Mouse (Mus musculus): ENCODE measurements at regions not wholly inside any gene's neighbourhood (a gene's known extent, or its start where the extent isn't known, plus 50 kb on each side); places are given as distances from the start of the nearest gene placed in this dataset.

DNA sequence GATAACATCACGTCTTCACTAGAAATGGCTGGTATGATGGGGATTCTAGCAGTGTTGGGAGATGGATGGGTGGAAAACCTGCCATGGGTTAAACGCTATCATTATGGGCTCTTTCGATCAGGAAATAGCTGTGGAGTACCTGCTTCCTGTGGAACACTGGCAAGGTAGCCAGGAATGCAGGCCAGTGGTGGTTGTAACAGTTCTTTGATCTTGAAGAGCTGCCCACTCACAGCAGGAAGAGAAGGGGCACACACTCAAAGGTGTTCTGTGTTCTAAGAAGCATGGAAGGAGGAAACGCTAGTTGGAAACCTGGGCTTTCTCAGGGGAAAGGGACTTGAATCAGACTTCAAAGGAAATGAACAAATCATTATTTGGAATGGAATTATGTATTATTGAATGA lies 141.6 kb upstream of the Fstl4 start:
- intact Hi-C loops (cut with DNase I) = no loop called here

DNA sequence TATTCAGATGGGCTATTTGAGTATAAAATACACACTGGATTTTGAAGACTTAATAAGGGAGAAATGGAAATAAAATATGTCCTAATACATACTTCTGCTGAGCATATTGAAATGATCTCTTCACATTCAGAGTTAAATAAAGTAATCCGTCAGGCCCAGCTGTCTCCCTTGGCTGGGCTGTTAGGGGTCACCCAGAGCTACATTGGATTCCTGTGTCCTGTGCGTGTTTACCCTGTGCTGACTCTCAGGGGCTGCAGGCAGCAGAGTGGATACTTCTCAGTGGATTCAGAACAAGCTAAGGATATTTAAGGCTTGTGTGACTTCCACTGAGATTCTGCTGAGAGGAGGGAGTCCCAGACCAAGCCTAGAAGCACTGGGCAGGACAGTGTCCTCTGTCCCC lies 135.6 kb upstream of the Fstl4 start:
- intact Hi-C loops (cut with DNase I) = no loop called here

DNA sequence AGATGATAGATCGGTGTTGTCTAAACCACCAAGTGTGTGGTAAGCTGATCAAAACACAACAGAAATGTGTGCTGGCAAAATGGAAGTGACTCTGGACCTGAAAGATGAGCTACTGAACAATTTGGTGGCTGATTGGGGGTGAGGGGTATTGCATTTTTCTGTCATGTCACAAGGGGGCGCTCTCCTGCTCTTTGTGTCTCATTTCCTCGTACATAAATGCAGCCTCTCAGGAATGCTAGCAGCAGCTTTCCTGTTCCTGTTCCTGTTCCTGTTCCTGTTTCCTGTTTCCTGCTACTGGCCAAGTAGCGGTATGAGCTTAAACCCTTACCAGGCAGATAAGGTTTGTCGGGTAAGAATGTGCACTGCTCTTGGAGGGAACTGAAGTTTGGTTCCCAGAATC lies 134.7 kb upstream of the Fstl4 start:
- intact Hi-C loops (cut with DNase I) = loop anchor here (5.0 kb wide), 2 partner anchors 107 to 207 kb away; no protein-coding TSS in a partner anchor

DNA sequence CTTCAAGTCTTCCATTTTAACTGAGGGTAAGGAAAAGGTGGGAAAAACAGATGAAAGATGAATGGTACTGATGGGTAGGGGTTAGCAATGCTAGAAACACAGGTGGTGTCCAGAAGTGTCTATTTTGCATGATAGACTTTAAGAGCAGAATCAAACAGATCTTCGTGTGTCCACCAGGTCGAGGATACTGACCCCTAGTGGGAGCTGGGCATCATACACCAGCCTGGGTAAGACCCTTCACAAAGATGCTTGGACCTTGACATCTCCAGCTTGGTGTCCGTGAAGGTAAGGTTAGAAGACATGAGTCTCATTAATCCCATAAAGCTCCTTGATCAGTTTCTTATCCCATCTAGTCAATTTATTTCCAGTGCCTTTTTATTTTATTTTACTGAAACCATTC lies 132.9 kb upstream of the Fstl4 start:
- intact Hi-C loops (cut with DNase I) = loop anchor here (5.0 kb wide), 2 partner anchors 109 to 209 kb away; no protein-coding TSS in a partner anchor

DNA sequence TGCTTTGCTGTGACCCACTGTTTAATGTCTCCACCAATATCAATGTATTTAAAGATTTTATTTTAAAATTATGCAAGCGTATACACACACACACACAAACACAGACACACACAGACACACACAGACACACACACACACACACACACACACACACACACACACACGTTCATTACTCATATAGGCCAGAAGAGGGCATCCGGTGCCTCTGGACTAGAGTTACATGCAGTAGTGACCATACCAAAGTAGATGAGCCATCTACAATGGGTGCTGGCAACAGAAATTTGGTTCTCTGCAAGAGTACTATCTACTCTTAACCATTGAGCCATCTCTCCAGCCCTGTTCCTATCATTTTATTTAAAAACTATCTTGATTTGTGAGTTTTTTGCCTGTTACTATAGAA lies 130.2 kb upstream of the Fstl4 start:
- intact Hi-C loops (cut with DNase I) = loop anchor here (5.0 kb wide), 2 partner anchors 112 to 212 kb away; no protein-coding TSS in a partner anchor

DNA sequence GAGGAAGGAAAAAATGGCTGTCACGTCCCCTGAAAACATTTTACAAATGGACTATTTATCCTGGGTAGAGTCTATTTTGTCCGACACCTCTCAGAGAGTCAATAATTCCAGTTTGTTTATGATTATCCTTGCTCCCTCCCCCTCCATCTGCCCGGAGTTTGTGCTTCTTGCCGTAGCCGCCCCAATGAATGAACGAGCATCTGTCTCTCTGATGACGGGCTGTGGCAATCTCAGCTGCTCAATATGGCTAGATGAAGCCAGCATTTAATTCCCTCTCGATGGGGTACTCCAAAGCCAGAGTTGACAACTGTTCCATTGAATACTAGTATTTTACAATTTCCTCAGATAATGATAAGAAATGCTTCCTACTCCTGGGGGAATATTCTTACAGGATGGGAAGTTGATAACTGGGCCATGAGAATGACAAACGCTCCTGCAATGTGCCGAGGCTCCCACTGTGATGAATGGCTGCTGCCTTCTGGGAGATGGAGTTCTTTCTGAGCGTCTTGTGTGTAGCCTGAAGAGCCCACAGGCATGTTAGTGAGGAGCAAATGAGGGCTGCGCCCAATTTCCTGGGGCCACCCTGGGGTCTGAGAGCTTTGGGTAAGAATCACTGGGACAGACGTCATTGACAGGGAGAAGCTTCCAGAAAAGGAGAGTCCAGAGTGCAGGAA lies 128.6 kb upstream of the Fstl4 start:
- intact Hi-C loops (cut with DNase I) = no loop called here

DNA sequence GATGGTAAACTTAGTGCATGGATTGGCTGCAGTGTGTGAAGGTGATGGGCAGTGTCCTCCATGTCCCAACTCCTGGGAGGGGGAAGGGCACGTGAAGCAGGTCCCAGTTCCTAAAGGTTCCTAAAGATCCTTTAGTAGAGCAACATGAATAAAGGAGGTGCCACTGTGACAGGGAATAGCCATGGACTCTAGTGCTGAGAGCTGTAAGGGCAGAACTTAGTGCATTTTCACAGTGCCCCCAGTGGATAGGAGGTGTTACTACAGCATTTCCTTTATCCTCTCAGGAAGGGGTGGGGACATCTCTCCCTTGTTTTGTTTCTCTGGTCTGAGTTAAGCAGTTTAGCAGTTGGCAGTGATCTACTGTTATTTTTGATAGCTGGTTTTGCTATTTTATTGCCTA lies 125.5 kb upstream of the Fstl4 start:
- intact Hi-C loops (cut with DNase I) = no loop called here

DNA sequence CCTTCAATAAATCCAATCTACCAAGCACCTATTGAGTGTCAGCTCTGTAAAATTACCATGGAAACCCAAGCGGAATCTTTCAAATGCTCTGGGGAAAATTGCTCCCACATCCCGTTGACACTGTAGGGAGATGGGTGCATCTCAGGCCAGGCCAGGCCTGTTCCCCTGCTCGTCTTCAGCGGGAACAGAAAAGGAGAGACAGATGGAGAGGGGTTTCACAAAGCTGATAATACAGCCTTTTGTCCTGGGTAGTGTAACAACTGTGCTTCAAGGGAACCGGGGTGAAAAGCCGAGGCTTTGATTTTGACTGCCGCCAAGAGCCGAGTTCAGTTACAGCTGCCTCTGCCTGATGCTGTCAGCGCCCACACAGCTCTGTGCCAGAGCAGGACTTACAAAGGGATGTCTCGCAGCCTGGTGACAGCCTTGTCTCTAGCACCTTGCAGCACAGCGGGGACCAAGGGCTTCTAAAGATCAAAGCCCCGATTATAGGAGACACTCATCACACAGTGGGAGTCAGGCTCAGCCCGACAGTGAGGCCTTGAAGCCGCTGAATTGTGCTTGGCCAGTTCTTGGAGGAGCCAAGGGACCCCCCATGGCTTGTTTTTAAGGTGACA lies 122.6 kb upstream of the Fstl4 start:
- intact Hi-C loops (cut with DNase I) = no loop called here

DNA sequence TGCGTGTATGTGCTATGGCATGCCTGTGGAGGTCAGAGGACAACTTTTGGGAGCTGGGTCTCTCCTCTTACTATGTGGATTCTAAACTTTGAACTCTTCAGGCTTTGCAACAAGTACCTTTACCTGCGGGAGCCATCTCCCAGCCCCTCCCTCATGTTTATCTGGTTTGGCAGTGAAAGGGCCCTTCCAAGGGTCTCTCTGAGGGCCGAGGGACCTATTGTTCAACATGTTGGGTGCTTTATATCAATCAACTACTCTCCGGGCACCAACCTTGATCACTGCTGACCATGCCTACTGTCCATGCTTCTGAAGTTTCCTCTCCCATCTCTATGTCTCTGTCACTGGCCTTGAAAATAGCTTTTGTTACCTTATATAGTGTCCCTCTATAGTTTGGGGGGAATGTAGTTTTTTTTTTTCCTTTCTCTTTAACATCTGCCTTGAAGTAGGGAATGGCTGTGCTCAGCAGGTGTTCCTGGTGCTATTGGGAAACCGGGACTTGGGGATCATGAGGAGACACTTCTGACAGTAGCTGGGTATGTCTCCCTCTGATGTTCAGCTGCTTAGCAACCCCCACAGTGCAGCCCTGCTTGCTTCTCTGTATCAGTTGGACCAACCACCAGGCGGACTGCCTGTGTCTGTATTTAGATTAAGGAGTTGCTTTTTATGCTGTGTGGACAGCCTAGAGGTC lies 120.2 kb upstream of the Fstl4 start:
- intact Hi-C loops (cut with DNase I) = no loop called here

DNA sequence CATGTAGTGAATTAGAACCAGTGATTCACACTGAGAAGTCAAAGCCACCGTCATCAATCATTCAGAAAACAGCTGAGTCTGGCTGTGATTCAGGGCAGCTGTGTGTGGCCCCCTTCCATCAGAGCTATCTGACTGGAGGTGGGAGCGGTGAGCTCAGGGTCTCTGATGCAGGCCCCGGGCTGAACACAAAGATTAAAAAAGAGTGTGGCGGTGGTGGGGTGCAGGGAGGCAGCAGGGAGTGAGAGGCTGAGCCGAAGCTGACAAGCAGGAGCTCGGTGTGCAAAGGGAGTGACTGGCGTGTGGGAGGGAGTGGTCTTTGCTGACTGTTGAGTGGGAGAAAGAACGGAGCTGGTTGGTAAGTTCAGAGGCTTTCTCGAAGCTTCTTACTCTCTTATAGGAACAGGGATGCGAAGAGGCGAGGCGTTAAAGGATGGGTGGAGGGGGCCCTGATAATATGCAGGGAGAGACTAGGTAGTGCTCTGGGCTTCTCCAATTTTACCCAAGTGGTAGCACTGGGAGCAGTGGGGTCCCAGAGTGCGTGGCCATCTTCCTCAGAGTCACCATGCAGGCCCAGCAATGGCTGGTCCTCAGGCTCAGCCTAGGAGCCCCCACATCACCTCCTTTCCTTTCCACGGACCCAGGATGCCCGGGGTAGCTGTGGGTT lies 116.1 kb upstream of the Fstl4 start:
- intact Hi-C loops (cut with DNase I) = no loop called here

DNA sequence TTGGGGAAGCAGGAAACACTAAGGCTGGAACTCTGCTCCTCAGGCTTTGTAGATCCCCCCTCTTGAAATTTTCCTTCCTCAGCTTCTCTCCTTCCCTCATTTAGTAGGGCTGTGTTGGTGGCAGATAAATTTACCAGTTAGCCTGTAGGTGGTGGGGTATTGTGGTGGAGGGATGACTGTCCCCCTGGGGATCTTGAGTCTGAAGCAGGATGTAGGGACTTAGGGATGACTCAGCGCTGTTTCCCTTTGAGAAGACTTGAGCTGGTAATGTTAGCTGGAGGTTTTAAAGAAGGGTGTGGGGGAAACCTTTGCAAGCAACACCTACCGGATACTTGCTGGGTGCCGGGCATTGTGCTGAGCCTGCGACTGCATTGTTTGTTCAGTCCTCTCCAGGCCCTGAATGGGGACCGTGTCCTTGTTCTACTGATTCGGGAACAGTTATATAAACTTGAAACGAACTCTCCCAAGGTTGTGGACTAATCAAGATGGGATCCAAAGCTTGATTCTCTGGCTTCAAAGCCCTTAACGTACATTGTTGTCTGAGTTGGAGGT lies 115.5 kb upstream of the Fstl4 start:
- intact Hi-C loops (cut with DNase I) = no loop called here

DNA sequence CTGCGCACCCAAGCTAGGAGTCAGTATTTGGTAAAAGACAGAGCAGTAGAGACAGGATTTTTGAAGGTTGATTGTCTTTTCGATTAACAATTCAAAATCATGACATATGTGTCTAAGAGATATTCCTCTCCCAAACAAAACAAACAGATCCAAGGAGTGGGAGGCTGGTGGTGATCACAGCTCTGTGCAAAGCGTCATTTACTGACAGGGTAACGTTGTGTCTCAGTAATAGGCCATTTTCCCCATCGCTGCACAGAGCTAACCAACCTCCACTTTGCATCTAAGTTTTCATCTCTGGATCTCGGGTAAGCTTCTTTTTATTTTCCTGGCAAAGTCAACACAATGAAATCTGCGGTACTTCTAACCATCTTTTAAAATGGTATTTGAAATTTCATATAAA lies 109.8 kb upstream of the Fstl4 start:
- intact Hi-C loops (cut with DNase I) = no loop called here

DNA sequence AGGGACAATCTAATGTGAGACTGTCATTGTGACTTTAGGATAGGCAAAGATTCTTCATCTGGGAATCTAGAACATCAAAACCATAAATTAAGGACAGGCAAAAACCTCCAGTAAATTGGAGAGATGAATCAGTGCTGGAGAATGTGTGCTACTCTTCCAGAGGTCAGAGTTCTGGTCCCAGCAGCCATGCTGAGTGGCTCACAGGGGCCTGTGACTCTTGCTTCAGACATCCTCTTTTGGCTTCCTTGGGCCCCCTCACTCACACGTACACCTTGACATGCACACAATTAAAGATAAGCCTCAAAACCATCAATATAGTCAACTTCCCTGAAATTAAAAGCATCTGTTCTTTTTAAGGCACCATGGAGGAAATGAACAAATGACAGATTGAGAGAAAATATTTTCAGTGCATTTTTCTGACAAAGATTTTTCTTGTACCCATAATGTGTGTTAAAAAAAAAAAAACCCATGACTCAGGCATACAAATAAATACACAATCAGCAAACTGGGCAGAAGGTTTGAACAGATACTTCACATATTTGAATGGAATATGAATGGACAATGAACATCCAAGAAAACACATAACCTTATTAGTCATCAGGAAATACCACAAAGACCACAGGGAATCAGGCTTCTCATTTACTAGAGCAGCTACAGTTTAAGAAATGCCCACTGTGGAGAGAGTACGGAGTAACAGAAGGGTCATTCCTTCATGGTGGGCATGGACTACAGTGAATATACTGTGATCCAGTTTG lies 108.5 kb upstream of the Fstl4 start:
- intact Hi-C loops (cut with DNase I) = no loop called here

DNA sequence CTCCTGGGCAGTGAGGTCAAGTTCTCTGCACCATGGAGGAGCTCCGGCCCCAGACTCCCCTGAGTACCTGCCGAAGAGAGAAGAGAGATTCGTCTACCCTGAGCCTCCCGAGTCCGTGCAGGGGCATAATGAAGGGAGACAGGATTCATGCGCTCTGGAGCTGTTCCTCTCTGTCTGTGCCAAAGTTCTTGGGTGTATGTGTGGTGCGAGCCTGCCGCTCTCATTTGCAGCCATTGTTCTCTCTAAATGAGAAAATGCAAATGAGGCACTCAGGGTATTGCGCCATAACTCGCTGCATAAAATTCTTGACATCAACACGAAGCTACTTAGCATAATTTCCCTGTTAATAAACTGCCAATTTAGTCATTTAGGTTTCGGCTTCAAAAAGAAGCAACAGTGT lies 103.2 kb upstream of the Fstl4 start:
- intact Hi-C loops (cut with DNase I) = no loop called here

DNA sequence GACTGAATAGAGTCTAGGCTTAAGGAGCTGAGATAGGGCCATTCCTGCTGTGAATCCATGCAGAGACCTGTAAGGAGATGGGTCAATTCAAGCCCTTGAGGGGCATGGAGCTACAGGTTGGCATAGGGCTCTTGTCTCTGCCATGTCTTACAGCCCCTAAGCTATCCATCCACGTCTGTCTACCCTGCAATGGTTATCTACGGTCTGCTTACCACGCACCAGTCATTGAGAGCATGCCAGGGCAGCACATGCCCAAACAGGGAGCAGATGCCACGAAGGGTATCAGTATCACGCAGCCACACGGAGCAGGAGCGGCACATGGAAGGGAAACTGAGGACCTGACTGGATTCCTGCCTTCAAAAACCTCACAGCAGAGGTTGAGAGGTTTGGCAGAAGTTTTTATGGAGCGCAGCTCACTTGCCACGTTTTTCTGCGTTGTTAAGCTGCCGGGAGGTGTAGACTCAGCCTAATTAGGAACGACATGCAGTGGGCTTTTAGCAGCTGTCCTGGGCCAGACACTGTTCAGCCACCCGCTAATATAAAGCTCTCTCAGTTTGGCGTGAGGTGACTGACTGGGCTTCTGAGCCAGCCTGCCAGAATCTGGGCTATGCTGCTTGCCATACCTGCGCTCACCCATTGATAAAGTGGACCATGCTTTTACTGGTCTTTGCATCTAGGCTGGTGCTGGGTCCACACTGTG lies 102.4 kb upstream of the Fstl4 start:
- intact Hi-C loops (cut with DNase I) = no loop called here

DNA sequence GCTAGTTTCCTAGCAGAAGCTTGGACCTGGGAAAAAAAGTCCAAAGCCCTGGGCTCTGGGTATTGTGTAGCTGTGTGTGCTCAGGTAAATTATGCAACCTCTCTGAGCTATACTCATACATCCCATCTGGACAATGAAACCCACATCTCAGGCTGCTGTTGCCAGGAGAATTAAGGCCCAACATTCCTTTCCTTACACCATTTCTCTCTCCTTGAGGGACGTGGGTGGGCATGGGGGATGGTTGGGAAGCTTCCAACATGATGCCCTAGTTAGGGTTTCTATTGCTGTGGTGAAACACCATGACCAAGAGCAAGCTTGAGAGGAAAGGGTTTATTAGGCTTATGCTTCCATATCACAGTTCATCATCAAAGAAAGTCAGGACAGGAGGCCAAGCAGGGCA lies 99.1 kb upstream of the Fstl4 start:
- intact Hi-C loops (cut with DNase I) = no loop called here

DNA sequence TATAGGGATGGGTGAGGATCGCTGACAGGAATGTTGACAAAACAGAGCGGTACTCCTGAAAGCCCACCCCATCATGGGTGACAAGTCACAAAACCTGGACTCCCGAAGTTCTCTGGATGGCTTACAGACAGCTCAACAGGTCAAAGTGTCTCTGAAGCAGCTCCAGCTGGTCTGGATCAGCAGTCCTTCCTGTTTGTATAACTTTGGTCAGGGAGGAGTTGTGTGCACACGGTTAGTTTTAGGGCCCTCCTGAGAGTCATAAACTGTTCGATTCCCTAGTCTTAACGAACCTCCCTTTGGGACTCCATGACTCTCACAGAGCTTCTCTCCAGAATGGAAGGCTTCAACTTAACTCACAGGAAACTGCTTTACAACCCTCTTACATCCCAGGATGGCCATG lies 89.4 kb upstream of the Fstl4 start:
- intact Hi-C loops (cut with DNase I) = no loop called here

DNA sequence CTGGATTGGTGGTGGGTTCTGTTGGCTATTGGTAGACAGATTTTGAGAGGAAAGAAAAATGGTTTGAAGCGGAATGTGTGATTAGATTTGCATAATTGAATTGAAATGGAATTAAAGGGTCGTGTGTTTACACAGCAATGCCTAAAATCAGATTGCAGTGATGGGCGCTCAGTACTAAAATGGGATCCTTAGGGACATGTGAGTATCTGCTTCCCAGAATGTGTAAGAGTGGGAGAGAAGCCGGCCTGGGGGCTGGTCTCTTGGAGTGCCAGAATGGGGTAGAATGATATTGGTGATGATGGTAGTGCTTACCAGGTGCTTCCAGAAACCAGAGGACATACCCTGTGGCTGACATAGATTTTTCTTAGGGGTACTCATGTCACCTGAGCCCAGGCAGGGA lies 86.2 kb upstream of the Fstl4 start:
- intact Hi-C loops (cut with DNase I) = no loop called here

DNA sequence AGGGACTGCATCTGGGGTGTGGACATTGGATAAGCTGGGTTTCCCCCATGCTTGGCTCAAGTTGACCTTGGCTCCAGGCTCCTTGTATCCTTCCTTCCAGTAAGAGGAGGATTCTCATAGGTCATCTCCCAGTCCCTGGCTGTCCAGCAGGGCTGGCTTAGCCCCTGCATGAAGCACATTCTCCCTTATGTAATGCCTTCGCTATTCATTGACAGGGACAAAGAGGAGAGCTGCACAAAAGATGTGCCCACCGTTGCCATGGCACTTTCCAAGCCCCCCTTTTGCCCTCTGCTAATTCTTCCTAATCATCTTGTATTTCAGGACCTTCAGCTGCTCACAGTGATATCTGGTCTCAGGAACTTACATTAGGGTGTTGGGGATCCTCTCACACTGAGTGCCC lies 79.0 kb upstream of the Fstl4 start:
- intact Hi-C loops (cut with DNase I) = no loop called here

DNA sequence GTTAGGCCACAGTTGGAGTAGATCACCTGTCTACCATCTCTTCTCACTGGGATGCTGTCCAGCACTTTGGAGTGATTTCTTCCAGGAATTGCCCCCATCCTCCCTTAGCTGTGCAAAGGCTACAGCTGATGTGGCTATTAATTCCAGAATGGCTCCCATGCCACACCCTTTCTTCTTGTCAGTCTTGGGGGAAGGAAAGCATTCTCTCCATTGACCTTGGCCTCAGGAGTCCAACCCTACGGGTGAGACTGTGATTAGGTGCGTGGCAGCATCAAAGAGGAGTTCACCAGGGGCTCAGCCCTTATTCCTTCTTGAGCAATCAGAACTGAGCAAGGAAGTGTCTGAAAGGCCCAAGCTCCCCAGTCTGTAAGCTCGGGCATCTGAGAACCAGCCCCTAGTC lies 71.7 kb upstream of the Fstl4 start:
- intact Hi-C loops (cut with DNase I) = no loop called here

DNA sequence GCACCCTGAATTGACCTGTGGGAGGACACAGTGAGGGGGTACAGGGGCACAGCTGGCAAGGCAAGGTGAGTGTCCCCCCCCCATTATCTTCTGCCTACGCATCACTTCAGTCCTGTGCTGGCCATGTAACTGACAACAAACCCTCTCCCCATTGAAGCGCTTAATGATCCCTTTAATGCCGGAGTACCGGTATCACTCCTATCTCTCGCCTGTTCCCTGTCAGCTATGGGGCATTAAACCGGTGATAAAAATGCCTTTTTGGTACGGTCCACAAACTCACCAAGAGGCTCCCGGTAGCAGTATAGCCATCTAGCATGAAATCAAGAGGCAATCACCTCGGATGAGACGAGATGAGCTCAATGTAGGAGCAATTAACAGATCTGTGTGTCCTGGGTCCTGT lies 62.8 kb upstream of the Fstl4 start:
- intact Hi-C loops (cut with DNase I) = no loop called here
